Mouse (Mus musculus): ENCODE data around the gene Camta1.

GRCm38 (mm10) chr4:151695984-151696383 lies 165.7 kb downstream of the Camta1 start:
- TF ChIP-seq CTCF (IDR thresholded peaks at IDR 0.05; ENCODE audit: low read depth) (no peak), EP300 (optimal IDR thresholded peaks at IDR 0.05) (no peak)

Data from stomach, postnatal 0 days (tissue).